Mouse (Mus musculus) cerebellum, adult 18-20 months (tissue): ENCODE measurements around the gene Slit3.

ENCODE experiments used
- DNase-seq, 2 experiments: peaks; one replicate each; pipeline ENCODE4 v3.0.0; 2021

The Slit3 gene

DNA sequence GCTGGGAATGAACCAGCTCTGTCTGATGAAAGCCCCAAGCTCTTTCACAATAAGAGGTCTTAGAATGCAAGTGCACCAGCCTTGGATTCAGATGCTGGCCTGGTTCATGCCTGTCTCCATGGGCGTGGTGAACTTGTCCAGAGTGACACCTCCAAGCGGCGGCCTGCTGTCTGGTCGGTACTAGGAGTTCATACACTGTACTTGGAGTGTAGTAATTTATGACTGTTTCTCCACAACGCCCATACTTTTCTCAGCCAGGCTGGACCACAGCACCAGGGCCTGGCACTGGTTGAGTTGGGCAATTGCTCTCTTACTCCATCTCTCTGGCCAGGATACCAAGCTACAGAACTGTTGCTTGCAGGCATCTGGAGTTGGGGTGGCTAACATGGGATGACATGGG lies 602.9 kb downstream of the Slit3 start:
- no peak for DNase-seq

DNA sequence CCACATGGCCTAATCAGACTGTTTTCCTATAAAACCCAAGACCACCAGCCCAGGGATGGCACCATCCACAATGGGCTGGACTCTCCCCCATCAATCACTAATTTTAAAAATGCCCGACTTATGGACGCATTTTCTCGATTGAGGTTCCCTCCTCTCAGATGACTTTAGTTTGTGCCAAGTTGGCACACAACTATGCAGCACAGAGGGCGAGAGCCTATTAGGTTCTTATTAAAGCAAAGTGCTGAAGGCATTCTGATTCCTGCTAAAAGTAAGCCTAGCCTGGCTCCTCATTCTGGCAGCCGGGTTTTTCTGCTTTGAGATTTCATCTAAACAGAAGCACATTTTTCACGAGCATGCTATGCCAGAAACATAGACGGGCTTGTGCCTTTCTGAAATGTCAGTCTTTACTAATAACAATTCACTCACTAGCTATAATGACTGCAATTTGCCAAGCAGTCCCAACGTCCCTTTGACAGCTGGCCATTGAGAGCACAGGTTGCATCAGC lies 605.4 kb downstream of the Slit3 start:
- DNase-seq: no peak

DNA sequence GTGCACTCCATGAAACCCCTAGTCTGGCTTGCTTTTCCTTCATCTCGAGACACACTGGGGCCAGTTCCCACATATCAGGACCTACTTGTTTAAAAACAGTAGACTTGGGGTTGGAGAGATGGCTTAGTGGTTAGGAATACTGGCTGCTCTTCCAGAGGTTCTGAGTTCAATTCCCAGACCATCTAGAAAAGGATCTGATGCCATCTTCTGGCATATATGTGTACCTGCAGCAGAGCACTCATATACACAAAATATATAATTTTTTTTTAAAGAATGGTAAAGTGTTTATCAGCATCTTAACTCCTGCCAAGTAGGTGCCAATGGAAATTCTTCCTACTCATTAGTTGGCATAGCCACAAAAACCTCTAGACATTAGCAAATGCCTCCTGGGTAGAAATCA lies 607.2 kb downstream of the Slit3 start:
- DNase-seq: no peak

DNA sequence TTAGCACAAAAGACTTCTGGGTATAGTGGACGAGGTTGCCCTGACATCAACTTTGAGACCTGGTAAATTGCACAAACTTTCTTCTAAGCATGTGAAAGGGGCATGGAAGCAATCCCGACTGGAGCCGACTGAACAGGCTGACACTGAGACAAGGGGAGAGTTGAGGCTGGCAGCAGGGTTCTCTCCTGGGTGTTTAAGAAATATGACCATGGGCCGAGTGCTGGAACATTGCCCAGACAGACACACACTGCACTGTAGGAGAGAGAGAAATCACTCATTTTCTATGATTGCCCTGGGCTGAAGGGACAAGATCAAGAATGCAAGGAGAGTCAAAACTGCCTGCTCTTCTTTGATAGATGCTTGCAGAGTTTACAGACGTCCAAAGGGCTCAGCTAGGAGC lies 608.2 kb downstream of the Slit3 start:
- DNase-seq: no peak

DNA sequence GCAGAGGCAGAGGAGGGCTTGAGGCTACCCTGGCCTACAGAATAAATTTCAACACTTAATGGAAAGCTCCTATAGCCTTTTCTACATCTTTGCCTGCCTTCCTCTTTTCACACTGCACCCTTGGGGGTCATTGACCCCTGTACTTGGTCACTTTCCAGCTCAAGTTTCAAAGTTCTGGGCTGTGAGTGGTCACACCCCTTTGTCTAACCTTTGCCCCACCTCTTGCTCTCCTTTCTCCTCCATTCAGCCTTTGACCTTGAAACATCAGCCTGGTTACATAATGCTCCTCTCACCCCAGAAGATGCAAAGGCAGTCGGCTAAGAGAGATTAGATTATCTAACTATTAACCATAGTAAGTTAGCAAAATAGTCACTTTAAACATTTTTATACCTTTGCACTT lies 611.3 kb downstream of the Slit3 start:
- no peak for DNase-seq

DNA sequence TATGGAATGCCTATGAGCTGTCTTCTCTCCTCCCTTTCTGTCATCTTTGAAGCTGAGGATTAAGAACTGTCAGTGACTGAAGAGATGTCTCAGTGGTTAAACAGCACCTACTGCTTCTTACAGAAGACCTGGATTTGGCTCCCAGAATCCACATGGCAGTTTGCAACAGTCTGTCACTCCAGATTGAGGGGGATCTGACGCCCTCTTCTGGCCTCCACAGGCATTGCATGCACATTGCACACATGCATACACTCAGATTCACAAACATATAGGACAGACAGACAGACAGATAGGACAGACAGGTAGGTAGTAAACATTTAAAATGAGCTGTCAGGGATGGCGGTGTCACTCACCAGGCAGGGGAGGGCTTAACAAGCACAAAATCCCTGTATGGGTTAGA lies 615.8 kb downstream of the Slit3 start:
- no peak for DNase-seq

DNA sequence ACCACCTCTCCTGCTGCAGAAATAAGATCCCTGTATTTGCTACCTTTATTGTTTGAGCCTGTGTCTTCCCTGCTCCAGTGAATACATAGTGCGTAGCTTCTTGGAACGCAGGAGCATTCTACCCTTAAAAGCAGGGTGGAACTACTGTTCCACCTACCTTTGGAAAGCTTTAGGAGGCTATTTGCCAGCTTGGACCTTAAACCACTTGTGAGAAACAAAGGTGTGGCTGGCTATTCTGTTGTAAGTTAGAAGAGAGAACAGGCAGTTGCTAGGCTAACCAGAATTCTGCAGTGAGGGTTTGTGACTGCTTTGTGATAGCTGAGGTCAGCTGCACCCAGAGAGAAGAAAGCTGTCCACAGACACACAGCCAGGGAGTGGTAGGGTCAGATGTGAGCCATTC lies 616.2 kb downstream of the Slit3 start:
- no peak for DNase-seq

DNA sequence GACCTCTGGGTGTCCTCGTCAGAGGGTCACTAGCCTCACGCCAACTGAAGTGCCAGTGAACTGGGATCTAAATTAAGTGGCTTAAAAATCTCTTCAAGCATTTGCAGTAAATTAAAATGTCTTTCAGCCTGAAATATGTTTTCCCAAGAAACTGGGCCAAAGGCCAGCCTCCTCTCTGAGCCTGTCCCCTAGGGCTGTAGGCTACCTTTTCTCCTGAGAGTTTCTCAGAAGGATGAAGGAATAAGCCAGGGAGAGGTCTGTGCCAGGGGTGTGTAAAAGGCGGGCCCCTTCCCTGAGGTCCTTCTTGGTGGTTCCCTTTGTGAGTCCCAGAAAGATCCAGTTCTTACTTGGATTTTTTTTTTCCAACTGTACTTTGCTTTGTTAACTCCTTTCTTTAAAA lies 617.1 kb downstream of the Slit3 start:
- no peak for DNase-seq

DNA sequence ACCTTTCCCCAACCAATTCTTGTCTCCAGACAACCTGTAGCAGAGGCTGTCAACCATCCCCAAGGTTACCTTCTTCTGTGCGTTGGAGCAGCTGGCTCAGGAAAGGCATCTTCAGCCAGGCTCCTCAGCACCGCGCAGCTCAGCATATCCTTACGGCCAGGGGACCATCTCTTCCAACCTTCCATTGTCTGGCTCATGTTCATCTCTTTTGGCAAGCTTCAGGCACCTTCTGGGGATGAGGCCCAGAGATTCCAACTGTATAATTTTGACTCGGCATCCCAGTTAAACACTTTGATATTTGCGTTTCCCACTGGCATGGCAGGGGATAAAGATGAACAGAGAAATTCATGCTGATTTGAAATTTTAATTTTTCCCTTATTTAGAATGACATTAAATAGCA lies 622.6 kb downstream of the Slit3 start:
- DNase-seq: peak; percentile 3 to 9

DNA sequence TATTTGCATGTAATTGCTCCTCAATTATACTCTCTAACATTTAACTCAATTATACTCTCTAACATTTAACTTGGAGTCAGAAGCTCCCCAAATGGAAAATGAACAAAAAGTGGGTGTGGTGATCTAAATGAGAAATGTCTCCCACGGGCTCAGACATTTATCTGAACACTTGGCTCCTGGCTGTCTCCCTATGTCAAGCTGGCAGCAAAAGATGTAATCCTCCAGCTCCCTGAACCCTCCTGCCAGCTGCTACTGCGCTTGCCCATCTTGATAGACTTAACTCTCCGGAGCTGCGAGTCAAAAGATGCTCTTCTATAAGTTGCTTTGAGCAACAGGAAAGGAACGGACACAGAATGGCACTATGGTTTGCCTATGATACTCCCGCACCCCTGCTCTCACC lies 623.5 kb downstream of the Slit3 start:
- DNase-seq: no peak

DNA sequence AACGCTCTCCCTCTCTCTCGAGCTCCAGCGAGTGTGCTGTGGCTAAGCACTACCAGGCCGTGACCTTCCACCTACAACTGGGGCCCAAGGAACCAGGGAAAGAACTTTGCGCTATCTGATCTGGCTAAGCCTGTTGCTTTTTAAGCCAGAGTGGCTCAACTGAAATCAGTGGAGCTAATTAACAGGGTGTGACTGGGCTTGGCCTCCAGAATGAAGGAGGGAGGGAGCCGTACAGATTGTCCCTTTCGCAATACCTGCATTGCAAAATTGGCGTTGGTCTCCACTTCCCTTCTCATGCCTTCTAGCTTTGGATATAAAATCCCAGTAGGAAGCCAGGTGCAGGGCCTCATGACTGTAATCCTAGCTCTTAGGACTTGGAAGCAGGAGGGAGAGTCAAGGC lies 629.6 kb downstream of the Slit3 start:
- DNase-seq: no peak

DNA sequence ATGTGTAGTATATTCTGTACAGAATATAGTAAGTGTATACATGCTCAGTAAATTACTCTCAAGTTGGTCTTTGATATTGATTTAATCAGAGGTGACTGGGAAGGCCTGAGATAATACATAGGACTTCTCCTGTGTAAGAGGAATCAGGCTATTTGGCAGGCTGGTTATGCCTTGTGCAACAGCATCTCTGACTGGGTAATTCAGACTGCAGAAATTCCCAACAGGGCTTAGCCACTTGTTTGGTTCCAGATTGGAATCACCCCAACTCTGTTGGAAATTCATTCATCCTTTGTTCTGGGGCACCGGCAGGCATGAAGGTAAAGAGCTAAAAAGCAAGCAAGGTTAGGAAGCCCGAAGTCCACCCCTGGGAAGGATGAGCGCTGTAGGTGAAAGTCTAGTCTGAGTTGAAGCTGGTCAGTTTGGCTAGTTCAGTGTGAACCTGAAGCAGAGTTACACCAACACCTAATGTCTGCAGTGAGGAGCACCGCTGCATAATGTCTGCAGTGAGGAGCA lies 633.9 kb downstream of the Slit3 start:
- no peak for DNase-seq

DNA sequence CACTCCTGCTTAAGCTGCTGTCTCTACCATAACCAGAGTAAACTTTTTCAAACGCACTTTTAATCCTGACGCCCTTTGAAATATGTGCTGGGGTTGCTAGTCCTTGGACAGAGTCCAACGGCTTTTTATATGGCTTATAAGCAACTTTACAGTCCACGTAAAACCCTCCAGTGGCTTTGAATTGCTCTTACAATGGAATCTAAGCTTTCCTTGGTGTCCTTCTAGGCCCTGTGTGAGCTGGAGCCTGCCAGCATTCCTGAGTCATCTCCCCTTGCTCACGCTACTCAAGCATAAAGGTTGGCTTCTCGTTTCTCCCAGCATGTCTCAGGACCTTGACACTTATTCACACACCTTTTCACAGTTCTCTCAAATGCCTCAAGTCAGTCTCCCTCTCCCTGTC lies 634.5 kb downstream of the Slit3 start:
- DNase-seq: no peak

DNA sequence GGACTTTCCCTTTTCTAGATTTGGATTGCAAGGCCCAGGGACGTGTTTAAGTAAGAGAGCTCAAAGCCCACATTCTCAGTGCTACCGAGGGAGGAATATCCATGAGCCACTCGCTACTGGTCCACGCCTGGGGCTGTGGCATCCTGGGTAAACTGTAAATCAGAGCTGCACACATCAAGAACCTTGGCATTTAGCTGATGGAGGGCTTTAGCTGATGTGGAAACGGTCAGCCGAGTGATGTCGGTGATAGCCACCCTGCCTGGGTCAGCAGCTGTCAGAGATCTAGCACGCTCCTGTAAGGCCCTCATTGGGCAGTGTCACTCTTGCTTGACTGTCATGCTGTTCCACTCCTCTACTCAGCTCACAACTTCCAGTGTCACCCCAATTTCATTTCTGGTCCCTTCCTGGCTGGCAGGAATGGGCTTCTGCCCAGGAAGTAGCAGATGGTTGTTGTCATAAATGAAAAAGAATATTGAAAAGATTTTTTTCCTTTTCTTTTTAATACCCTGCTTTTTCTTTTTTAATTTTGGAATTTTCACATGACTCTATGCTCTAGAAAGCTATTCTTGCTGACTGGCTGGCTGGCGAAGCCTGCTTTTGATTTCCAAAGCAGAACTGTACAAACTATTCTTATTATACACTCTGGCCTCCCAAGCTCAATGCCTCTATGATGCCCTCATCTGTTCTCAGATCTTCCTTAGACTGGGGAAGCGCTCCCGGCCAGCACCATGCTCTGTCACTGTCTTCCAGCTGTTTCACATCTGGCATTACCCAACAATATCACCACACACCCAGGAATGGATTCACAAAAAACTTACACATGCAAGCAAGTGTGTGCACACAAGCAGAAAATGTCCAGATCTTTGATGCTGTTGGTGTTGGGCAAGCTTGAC lies 635.6 kb downstream of the Slit3 start:
- DNase-seq: no peak
